Mouse (Mus musculus): ENCODE data around the gene Mak.

DNA sequence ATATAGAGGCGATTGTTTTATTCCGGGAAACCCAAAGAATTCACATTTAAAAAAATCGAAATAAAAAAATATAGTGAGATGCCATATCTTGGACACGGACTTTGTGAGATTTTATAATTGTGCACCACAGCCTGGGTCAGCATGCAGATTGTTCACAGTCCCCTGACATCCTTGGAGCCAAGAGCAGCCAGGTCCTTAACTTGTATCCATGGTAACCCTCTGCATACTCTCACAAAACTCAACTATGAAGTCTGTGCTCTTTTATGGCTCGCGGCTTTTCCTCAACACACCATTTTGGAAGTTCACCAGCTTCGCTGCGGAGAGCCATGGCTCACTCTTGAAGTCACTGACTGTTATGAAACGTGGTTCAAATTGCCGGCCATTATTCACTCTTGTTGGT, 14.7 kb upstream of the Mak start:
- no peak for TF ChIP-seq EP300 (IDR thresholded peaks at IDR 0.05; ENCODE audit: low read depth)
- TF ChIP-seq CTCF (IDR thresholded peaks at IDR 0.05; ENCODE audit: low read depth): no peak

Data from liver, embryonic 14.5 days (tissue).